Mouse (Mus musculus) naive thymus-derived CD4-positive, alpha-beta T cell, adult 5 months (primary cell): Measurements from ENCODE around the gene Gli3. TPM values are rescaled to one million over a fixed set of nuclear protein-coding genes. Genes with fewer than 3 reads are reported as not detected.

Source experiments
- polyA plus RNA-seq: library from polyadenylated mRNA; unstranded; fragments of 100-300 nt; shearing (Covaris generic); gene quantifications from one replicate; pipeline ENCODE4 v1.2.1, GENCODE M21; 2017

Gli3 gene
- polyA plus RNA-seq = 0.10 TPM

DNA sequence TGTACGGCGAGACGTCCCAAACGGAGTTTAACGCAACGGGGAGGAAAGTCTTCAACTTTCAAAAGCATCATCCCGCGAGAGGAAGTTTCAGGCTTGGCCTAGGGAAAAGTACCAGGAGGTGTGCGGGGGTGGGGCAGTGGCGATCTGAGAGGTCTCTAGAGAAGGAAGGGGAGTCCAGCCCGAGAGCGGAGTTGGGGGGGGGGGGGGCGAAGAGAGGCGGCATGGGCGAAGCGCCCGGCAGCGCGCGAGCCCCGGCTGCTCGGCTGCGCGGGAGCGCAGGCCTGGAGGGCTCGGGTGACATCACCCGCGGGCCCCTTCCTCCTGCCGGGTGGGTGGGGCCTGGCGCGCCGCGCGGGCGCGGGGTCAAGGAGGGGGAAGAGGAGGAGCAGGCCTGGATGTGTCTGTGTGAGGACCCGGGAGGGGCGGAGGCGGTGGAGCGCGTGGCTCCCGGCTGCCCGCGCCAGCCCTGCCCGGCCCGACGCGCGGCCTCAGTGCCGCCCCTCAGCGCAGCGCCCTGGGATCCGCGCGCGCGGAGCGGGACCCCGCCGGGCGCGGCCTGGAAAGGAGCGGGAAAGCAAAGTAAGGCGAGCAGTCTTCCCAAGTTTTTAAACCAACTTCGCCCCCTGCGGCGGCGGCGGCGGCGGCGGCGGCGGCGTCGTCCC is at the start of gene Gli3:
Gene Gli3 (plus strand): TSS at position 406 of the 662 bp plus-strand sequence.

